Mouse (Mus musculus) B cell, adult 2 months (primary cell): Measurements from ENCODE around the gene Dand5.

ENCODE experiments used
- DNase-seq, 2 experiments: peaks; one replicate each; pipeline ENCODE4 v3.0.0; 2022

The Dand5 gene

GRCm38 (mm10) chr8:84783198-84783918 lies 39.3 kb downstream of the Dand5 start:
- DNase-seq: no peak

- DNase-seq: no peak
These were observed 39.9 kb downstream of the Dand5 start for GRCm38 (mm10) chr8:84782680-84783079.

GRCm38 (mm10) chr8:84781686-84782505 lies 40.7 kb downstream of the Dand5 start:
- DNase-seq: no peak

GRCm38 (mm10) chr8:84780949-84781680 lies 41.5 kb downstream of the Dand5 start:
- DNase-seq: no peak

- no peak for DNase-seq
These were observed 42.4 kb downstream of the Dand5 start for GRCm38 (mm10) chr8:84780225-84780555.

DNA sequence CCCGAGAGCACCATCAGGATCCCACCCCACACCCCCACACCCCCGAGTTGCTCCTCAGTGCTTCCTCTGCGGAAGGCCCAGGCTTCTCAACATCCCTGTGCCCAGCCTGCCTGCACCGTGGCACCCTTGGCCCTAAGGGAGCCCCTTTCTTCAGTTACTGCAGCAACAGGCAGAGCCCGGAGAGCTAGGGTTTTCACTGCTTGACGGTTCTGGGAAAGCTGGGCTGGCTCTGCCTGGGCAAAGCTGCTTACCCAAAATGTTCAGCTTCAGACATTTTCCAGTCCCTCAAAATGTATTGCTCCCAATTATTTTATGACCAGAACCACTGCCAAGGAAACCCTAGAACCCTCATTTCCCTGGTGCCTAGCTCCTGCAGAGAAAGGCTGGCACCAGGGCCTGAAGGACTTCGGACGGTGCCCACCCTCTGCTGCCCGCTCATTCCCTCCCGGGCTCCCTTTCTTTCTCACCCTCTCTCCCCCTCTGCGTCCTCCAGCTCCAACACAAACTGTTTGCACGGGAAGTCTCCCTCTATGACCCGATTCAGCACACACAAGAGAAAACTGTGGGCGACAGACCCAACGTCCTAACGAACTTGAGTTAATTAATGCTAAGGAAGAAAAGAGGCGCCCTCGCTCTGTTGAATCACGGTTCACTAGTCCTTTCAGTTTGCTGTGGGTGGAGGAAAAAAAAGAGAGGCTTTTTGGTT lies 43.0 kb downstream of the Dand5 start:
- DNase-seq: no peak

GRCm38 (mm10) chr8:84778638-84779380 lies 43.8 kb downstream of the Dand5 start:
- no peak for DNase-seq

GRCm38 (mm10) chr8:84777899-84778637 lies 44.6 kb downstream of the Dand5 start:
- DNase-seq: no peak

- DNase-seq: no peak
These were observed 46.1 kb downstream of the Dand5 start for GRCm38 (mm10) chr8:84776569-84776968.

GRCm38 (mm10) chr8:84775621-84776113 lies 47.0 kb downstream of the Dand5 start:
- DNase-seq: no peak

DNA sequence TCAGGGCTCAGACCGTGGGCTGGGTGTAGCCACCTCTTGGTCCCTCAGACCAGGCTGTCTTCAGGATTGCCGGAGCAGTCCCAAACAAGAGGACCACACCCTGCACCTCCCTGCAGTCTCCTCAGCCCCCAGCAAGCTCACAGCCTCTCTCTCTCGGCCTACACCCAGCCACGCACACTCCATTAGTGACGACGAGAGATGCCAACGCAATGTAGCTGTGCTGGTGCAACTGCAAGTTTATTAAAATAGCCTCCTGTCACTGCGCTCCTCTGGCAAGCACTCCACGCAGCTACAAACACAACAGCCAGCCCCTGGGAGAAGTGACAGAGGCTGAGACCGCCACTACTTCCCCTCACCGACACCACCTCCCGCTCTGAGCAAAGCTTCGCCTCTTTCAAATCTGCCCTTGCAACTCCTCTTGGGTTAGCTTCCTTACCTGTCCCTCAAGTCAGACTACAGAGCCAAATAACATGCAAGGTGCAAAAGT lies 47.5 kb downstream of the Dand5 start:
- DNase-seq: no peak

DNA sequence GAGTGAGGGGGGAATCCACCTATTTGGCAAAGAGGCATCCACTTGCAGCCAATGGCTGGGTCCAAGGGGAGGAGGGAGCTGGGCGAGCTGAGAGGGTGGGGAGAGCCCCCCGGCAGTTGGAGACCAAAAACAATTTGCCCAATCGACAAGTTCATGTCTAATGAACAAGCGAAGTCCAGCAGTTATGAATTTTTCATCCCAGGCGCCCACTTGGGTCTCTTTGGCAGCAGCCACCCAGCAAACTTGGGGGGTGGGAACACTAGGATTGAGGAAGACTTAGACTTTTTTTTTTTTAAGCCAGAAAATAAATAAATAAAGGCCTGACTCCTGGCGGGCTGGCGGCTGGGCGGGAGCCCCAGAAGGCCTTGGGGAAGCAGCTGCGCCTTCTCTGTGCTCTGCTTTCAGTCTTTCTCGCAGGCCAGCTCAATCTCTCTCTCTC lies 48.1 kb downstream of the Dand5 start:
- DNase-seq: no peak

DNA sequence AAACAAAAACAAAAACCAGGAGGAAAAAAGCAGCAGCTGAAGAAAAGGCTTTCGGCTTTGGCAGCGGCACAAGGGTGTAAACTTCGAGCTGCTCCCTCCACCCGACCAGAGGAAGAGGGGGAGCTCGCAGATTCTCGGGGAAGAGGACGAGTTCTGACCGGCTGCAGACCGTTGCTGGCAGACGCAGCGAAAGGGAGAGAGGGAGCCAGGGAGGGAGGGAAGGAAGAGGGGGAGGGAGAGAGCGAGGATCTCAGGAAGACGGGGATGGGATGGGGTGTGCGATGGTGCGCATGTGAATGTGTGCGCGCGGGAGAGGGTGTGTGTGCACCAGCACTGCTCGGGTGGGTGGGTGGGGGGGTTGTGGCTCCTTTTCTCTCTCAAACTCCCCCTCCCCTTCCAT lies 48.8 kb downstream of the Dand5 start:
- no peak for DNase-seq

DNA sequence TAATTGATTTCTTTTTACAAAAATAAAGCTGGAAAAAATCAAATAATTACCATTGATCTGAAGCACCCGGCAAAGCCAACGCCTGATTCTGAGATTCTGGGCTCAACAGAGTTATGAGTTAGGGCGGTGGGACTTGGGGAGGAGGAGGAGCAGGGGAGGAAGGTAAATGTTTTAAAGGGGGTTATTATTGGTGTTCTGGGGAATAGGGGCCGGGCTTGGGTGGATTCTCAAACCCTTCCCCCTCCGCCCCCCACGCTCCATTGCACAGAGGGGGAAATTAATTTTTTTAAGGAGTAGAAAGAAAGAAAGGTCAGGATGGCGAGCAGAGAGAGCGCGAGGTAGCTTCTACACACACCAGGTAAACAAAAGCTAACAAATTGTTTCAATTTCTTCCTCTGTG lies 49.3 kb downstream of the Dand5 start:
- DNase-seq: no peak

- DNase-seq: no peak
These were observed 50.0 kb downstream of the Dand5 start for GRCm38 (mm10) chr8:84772628-84773027.

DNA sequence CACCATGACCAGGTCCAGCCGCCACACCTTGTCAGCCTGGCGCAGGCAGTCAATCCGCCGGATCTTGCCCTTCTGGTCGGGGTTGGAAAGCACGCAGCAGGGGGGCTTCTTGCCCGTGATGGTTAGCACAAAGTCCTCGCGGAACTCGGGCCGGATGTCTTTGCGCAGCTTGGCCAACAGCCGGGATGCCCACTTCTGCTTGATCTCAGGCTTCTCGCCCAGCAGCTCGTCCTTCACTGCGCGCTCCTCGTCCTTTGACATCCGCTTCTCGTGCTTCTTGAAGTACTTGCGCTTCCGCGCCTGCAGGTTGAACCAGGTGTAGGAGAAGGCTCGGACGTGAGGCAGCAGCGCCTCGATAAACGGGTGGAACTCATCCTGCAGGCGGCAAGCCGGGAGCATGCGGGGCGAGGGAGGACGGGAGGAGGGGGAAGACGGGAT lies 50.7 kb downstream of the Dand5 start:
- DNase-seq: no peak

- DNase-seq: no peak
These were observed 51.5 kb downstream of the Dand5 start for GRCm38 (mm10) chr8:84771000-84771687.

DNA sequence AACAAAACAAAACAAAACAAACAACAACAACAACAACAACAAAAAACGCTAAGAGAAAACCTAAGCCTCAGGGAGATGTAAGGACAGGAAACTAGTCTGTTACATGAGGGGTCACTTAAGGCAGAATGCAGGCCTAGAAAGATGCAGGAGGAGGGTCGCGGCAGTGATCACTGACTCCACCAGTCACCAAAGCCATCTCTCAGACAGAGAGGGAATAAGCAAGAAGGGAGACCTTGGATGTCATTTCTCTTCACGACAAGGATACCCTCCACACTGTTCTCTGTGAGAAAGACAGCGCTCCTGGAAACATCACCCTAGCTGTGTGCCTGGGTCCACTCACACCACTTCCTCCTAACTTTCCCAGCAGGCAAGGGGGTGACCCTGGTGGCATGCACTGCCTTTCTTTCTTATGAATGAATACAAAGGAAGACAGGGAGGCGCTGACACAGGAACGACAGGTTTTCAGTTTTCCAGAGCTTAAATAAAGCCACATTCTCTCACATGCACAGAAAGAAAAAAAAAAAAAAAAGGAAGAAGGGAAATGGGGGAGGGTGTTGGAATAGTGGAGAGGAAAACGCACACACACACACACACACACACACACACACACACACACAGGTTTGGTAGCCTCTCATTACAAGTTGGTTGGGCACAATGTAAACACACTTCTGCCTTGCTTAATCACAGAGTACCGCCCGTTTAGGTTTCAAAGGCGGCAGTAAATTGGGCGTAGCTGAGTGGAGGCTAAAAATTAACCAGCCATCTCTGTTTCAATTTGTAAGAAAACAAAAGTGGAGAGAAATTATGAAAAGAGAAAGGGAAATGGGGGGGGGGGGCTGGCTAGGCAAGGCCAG lies 52.3 kb downstream of the Dand5 start:
- no peak for DNase-seq

GRCm38 (mm10) chr8:84769324-84769723 lies 53.3 kb downstream of the Dand5 start:
- DNase-seq: no peak
